Mouse (Mus musculus) layer of hippocampus, adult 18-20 months (tissue): ENCODE measurements around the gene Wscd2. TPM values are rescaled to one million over a fixed set of nuclear protein-coding genes. Genes with fewer than 3 reads are reported as not detected.

Experiments used
- DNase-seq, 2 experiments: peaks; one replicate each; pipeline ENCODE4 v3.0.0; 2022; ENCODE audit warnings: low spot score in 2 of 2
- total RNA-seq, 2 experiments: library from RNA; stranded (reverse); gene quantifications; 2 replicates each; pipeline ENCODE4 v1.2.3; 2021

Wscd2 gene
- total RNA-seq, 2 experiments from 2014 or later = 81.3 to 83.7 TPM

DNA sequence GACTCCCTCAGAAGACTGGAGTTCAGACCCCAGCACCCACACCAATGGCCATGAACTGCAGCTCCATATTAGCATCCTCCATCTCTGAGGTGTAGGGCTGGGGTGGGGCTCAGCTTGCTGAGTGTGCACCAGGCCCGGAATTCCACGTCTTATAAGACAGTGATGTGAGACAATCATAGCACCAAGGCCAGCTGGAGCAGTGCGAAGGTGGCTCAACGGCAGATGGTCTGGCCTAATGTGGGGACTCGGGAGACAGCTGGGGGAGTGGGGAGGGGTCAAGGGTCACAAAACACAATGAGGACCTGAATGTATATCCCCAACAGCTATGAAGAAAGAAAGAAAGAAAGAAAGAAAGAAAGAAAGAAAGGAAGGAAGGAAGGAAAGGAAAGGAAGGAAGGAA lies 9.7 kb upstream of the Wscd2 start:
- no peak for DNase-seq

DNA sequence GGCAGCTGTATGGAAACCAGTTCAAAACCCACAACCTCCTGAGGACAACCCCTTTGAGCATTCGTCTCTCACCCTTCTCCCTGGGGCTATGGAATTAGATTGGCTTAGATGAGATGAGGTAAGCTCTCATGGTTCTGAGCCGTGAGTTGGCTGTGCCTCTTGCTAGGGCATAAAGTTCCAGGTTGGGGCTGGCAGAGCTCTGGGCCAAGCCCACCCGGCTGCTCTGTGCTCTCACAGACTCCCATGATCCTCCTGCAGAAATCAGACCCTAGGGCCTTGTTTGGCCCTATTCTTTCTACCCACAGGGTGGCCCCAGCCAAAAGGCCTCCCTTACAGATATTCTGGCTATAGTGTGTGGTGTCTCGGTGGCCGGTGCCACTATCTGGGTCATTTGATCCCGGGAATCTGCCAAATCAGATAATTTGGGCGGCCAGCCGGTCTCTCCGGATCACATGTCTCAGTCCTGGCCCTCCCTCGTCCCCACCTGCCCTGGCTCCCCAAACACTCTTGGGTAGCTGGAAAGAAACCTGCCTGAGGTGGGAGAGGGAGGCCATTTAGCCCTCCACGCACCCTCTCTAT lies 4.5 kb upstream of the Wscd2 start:
- no peak for DNase-seq

DNA sequence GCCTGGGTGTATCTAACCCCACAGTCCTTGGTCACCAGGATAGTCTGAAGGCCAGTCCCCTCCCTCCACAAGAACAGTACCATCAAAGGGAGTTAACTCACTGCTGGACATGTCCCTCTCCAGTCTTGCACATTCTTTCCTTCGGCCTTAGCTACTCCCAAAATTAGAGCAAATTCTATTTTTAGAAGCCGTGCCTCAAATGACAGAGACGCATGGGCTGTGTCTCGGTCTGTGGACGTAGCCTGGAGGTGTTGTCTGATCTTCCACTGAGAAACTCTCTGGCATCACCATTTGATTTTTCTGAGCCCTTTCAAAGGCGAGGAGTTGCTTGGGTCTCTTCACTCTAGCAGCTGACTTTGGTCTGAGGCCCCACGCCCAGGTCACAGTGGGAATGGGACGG lies 2.3 kb upstream of the Wscd2 start:
- no peak for DNase-seq

DNA sequence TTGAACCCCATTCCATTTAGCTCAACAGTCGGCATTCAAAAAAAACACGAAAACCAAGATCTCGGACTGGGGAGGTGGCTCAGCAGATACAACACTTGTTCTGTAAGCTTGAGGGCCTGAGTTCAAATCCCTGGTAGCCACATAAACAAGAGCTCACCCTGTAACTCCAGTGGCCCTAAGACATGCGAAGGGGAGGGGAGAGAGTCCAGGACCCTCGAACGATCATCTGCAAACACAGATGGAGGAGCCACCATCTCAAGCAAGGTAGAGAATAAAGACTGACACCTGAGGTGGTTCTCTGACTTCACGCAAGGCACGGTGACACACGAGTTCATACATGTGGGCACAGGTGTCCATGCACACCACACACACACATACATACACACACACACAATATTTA lies 516 bp upstream of the Wscd2 start:
- DNase-seq = no peak

GRCm38 (mm10) chr5:113490467-113491260 lies 531 bp downstream of the Wscd2 start:
- peak; percentile 55 to 75 for DNase-seq

- no peak for DNase-seq
Observed at GRCm38 (mm10) chr5:113491552-113491951, 1.4 kb downstream of the Wscd2 start.

- no peak for DNase-seq
Observed at GRCm38 (mm10) chr5:113491988-113492387, 1.9 kb downstream of the Wscd2 start.

DNA sequence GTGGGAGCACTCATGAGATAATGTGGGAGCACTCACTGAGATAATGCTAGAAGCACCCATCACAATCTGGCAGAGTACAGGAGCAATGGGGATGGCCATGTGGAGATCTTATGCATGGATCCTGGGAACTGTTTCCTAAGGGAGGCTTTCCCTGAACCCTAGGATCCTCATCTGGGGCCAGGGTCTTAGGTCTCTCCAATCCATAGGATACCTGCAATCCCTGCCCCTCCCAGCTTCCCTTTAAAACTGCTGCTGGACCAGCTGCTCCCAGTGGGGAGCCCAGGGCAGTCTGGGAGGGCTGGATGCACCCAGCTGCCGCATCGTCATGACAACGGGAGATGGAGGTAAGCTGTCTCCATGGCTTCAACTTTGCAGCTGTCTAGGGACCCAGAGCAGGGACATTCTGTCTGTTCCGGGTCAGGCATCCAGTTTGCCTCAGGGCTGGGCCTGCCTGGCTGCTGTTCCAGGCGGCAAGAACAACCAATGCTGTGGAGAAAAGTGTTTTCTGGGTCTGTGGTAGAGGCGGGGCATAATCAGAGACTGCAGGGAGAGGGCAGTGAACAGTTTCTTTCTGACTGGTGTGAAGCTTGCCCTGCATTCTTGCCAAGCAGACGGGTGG lies 2.4 kb downstream of the Wscd2 start:
- DNase-seq = peak; percentile 35 to 45

GRCm38 (mm10) chr5:113493997-113494396 lies 3.9 kb downstream of the Wscd2 start:
- no peak for DNase-seq

DNA sequence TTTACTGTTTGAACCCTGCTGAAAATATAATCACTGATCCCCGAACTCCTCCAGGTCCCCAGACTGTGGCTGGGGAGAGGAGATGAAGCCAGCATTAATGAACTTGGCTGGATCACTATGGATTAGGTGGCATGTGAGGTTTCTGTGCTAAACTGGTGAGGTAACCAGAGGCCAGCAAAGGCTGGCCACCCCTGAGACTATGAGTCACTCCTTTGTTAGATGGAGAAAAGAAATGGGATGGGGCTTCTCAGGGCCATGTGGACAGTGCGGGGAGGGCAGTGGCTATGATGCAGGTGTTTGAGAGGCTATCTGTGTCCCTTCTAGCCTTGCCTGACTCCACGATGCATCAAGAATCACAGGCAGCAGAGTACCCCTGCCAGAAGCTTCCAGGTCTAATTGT lies 6.8 kb downstream of the Wscd2 start:
- DNase-seq = no peak

DNA sequence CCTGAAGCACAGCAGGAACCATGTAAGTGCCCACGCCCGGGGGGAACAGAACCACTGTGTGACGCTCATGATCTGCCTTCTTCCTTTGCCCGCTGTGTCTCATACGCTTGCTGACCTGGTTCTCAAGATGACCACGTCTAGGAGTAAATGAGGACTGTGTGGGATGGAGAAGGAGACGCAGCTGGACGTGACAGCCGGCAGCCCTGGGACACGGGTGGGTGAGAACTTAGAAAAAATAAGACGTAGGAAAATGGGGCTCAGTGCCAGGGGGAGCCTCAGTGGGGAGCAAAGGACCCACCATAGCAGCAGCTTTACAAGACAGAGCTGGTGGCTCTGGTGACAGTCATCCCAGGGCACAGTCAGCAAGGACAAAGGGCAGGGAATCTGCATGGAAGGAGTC lies 9.3 kb downstream of the Wscd2 start:
- no peak for DNase-seq

GRCm38 (mm10) chr5:113503276-113503675 lies 13.1 kb downstream of the Wscd2 start:
- peak; percentile 46 to 66 for DNase-seq

GRCm38 (mm10) chr5:113504654-113505053 lies 14.5 kb downstream of the Wscd2 start:
- no peak for DNase-seq

DNA sequence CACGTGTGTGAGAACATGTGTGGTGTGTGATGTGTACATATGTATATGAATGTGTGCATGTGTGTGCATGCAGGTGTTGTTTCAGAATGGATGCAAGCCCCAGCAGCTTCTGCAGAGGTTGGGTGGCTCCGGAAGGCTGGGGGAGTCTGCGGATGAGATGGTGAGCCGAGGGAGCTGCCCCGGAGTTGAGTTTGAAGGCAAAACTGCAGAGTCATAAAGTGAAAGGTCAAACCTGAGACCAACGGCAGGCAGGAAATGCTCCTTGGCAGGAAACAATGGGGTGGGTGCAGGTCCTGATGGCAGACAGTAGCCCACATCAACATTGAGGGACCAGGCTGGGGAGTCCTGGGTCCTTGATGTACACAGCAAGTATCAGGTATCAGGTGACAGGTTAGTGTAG lies 15.9 kb downstream of the Wscd2 start:
- DNase-seq = no peak

GRCm38 (mm10) chr5:113506779-113507178 lies 16.6 kb downstream of the Wscd2 start:
- DNase-seq = no peak

- DNase-seq = no peak
Observed at GRCm38 (mm10) chr5:113509167-113509566, 19.0 kb downstream of the Wscd2 start.

- DNase-seq = no peak
Observed at GRCm38 (mm10) chr5:113513640-113514039, 23.5 kb downstream of the Wscd2 start.

DNA sequence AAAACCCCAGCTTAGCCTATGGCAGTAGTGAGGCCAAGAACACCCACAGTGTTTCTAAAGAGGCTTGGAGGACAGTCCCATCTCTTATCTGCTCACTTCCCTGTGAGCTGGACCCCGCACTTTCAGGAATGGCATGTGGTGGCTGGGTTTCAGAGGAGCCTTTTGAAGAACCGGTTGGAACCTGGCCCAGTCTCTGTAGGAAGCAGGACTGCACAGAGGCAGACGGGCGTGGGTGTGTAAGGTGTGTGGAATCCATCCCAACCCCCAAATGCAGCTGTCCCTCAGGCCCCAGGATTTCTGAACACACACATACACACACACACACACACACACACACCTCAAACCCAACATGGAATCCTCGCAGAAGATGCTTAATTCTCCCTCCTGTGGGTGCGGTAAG lies 23.9 kb downstream of the Wscd2 start:
- DNase-seq = peak; percentile 52 to 64

DNA sequence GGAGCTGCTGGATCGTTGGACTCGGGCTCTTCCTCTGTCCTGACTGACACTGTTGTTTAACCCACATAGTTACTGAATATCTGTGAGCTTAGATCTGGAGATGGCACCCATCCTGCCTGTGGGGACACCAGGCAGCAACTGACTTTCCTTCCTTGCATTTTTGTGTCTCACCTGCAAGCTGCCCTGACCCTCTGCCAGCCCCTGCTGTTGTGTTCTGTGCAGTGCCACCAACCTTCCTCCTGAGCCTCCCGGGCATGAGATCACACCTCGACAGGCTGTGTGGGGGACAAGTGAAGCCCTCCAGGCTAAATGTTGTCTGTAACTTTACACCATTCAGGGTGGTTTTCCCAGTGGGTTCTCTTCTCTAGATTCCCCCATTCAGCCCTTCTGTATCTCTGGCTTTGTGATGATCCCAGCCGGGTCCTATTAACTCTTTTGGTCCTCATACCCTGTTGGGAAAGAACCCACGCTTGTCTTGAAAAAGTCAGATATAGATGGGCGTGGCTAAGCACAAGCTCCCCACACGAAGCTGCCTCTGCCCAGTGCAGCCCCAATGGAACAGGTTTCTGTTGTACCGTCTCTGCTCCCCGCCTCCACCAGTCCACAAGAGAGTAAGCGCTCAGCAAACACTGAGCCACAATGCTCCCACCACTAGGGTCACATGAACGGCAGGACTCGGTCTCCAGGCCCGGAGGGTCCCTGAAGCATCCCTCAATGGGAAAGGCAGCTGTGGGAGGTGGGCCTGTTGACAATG lies 26.2 kb downstream of the Wscd2 start:
- DNase-seq = no peak

DNA sequence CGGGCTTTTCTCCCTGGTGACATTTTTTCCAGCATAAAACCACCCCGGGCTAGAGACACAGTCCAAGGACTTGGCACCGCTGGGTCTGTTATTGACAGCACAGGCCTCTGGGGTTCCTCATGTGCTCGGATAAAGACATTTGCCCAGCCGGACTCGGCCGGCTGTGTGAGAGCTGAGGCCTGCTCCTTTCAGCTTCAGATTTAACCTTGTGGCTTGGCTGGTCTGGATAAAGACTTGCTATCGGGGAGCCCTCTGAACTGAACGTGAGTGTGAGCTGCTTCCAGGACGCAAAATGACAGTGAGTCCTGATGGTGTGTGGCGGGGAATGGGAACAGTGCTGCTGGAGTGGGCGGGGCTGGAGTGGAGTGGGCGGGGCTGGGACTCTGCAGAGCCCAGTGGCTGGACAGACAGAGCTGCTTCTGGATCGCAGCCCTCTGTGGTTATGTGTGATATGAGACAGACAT lies 26.8 kb downstream of the Wscd2 start:
- no peak for DNase-seq

DNA sequence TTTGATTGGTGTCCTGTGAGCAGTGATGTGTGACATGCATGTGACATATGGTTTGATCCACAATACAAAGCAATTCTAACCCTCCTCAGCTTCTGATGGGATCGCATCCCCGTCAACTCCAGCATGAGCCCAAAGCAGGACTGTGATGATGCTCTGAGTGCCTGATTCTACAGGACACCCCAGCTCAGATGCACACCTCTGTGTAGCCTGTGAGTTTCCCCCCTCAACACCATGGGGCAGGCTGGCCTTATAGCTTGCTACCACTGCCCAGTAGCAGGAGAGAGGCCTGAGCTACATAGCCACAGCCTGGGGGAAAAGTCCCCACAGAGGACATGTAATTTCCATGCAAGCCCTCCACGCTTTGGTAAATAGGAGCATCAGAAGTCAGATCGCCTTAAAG lies 27.3 kb downstream of the Wscd2 start:
- DNase-seq = no peak

DNA sequence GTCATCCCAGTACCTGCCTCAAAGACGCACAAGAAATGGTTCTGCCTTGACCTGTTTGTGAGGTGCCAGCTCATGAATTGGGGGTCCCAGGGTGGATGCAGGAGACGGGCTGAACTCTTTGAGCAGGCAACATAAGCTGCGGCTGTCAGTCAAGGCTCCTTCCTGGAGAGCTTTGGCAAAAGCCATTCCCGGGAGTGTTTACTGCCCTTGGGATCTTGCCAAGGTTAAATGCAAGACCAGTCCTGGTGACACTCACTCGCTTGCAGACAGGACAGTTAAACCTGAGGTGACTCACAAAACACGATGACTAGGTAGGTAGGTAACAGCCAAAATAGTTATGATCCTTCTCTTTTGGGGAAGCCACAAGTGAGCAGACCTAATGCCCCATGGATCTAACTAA lies 30.9 kb downstream of the Wscd2 start:
- no peak for DNase-seq
